Mouse (Mus musculus): ENCODE data around the gene Elmod2. TPM values are rescaled to one million over a fixed set of nuclear protein-coding genes. Genes with fewer than 3 reads are reported as not detected.

The Elmod2 gene
- total and polyA plus RNA-seq, 3 experiments, result 6.6 to 9.8 (median 7.7) TPM

- TF ChIP-seq TBP (conservative IDR thresholded peaks at IDR 0.05; ENCODE audit: low read depth, low read length) (no peak), MYC (IDR thresholded peaks at IDR 0.05; ENCODE audit: low read depth, low read length) (no peak), EP300 (IDR thresholded peaks at IDR 0.05; ENCODE audit: low read length) (no peak), BHLHE40 (IDR thresholded peaks at IDR 0.05; ENCODE audit: low read depth, low read length) (no peak), HCFC1 (IDR thresholded peaks at IDR 0.05; ENCODE audit: low read depth, low read length) (no peak)
- Histone ChIP-seq H3K36me3 (replicated peaks in 1 of 2; ENCODE audit: control insufficient read depth in 1 of 2, insufficient read depth in 1 of 2, low read length in 1 of 2) (no peaks in the 10 kb centered on the region), H3K9ac (ENCODE audit: insufficient read depth, low read depth) (no peak within 1 kb of the TSS), H3K4me2 (ENCODE audit: insufficient read depth, low read depth, poor library complexity, severe bottlenecking) (no peak within 1 kb of the TSS), H3K27ac (ENCODE audit: insufficient read depth, low read depth) (no peak within 1 kb of the TSS), H3K4me1 (ENCODE audit: control insufficient read depth in 1 of 2, insufficient read depth in 2 of 2) (no peaks in the 10 kb centered on the region; a peak in 1 of 4 replicates), H3K79me2 (replicated peaks; ENCODE audit: control insufficient read depth, extremely low read depth, insufficient read depth, poor library complexity, severe bottlenecking) (no peaks in the 10 kb centered on the region), H3K9me3 (replicated peaks; ENCODE audit: low read length) (no peaks in the 10 kb centered on the region), H3K4me3 (replicated peaks in 1 of 3; ENCODE audit: low read depth in 2 of 3, low read length in 2 of 3, poor library complexity in 1 of 3) (no peak within 1 kb of the TSS), H3K27me3 (replicated peaks) (no peaks in the 10 kb centered on the region)
- in situ Hi-C loops (cut with MboI; ENCODE audit: low pct_ligation_motif_present, low pct_unique_long_range_greater_than_20kb, low sequenced_read_pairs), result loop anchor here (10.0 kb wide), 1 partner anchor 253 kb away; no protein-coding TSS in a partner anchor
- dilution Hi-C loops (cut with MboI; ENCODE audit: extremely low pct_ligation_motif_present, extremely low pct_unique_long_range_greater_than_20kb, low sequenced_read_pairs), result no loop called here
- no peak for DNase-seq (ENCODE audit: extremely low read depth)
Observed at GRCm38 (mm10) chr8:83348263-83348662, 16.0 kb upstream of the Elmod2 start, which contains the start of gene Mgat4d. Gene Mgat4d, plus strand, starts transcription at chr8:83348471.

DNA sequence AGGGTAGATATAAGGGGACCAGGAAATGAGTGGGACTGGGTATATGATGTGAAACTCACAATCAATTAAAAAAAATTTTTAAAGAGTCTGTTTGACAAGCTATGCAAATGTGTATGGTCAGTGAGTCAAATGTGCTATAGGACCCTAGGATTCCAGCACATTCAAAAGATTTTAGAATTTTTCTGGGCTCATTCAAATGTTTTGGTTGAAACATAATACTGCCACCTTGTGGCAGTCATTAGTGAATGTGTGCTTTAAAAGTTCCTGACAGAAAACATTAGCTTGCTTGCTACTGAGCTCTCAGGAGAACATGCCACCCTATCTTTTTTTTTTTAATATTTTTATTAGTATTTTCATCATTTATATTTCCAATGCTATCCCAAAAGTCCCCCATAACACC lies 10.4 kb upstream of the Elmod2 start:
- Histone ChIP-seq H3K9me3 (replicated peaks; ENCODE audit: low read length) (no peaks in the 10 kb centered on the region), H3K27me3 (replicated peaks) (no peaks in the 10 kb centered on the region), H3K4me1 (ENCODE audit: control insufficient read depth in 1 of 2, insufficient read depth in 2 of 2) (peaks cover 0 to 5% of the 10 kb centered on the region in 2 experiments; a peak in 1 of 4 replicates), H3K27ac (ENCODE audit: insufficient read depth, low read depth) (no peak overlapping the region), H3K79me2 (replicated peaks; ENCODE audit: control insufficient read depth, extremely low read depth, insufficient read depth, poor library complexity, severe bottlenecking) (no peaks in the 10 kb centered on the region), H3K36me3 (replicated peaks in 1 of 2; ENCODE audit: control insufficient read depth in 1 of 2, insufficient read depth in 1 of 2, low read length in 1 of 2) (no peaks in the 10 kb centered on the region), H3K9ac (ENCODE audit: insufficient read depth, low read depth) (no peak overlapping the region), H3K4me2 (ENCODE audit: insufficient read depth, low read depth, poor library complexity, severe bottlenecking) (no peak overlapping the region), H3K4me3 (replicated peaks in 1 of 3; ENCODE audit: low read depth in 2 of 3, low read length in 2 of 3, poor library complexity in 1 of 3) (no peak overlapping the region)
- dilution Hi-C loops (cut with MboI; ENCODE audit: extremely low pct_ligation_motif_present, extremely low pct_unique_long_range_greater_than_20kb, low sequenced_read_pairs), result no loop called here
- in situ Hi-C loops (cut with MboI; ENCODE audit: low pct_ligation_motif_present, low pct_unique_long_range_greater_than_20kb, low sequenced_read_pairs), result loop anchor here (10.0 kb wide), 1 partner anchor 248 kb away; no protein-coding TSS in a partner anchor
- peak; percentile 49 for DNase-seq (ENCODE audit: extremely low read depth)
- peak in 1 of 2 experiments; percentile 73; a peak in 2 of 4 replicates for TF ChIP-seq CTCF (conservative IDR thresholded peaks at IDR 0.05 in 1 of 2, IDR thresholded peaks at IDR 0.05 in 1 of 2; ENCODE audit: low read depth in 2 of 2, low read length in 2 of 2)
- TF ChIP-seq MAZ (IDR thresholded peaks at IDR 0.05; ENCODE audit: low read depth, low read length), result no peak
- TF ChIP-seq ZKSCAN1 (IDR thresholded peaks at IDR 0.05; ENCODE audit: borderline replicate concordance, low read depth, low read length), result no peak
- TF ChIP-seq UBTF (IDR thresholded peaks at IDR 0.05; ENCODE audit: low read depth, low read length), result no peak
- peak; percentile 75 for TF ChIP-seq SMC3 (IDR thresholded peaks at IDR 0.05; ENCODE audit: low read depth, low read length)
- no peak for TF ChIP-seq MXI1 (IDR thresholded peaks at IDR 0.05; ENCODE audit: low read depth, low read length)
- peak; percentile 67 for TF ChIP-seq RAD21 (IDR thresholded peaks at IDR 0.05; ENCODE audit: low read depth, low read length)
- TF ChIP-seq POLR2AphosphoS2 (IDR thresholded peaks at IDR 0.05; ENCODE audit: low read depth, low read length), result no peak
- no peak for TF ChIP-seq MEF2A (IDR thresholded peaks at IDR 0.05; ENCODE audit: borderline replicate concordance, low read depth, low read length)
- no peak for TF ChIP-seq ZNF384 (IDR thresholded peaks at IDR 0.05; ENCODE audit: low read depth, low read length)
- no peak for TF ChIP-seq ZMIZ1 (IDR thresholded peaks at IDR 0.05; ENCODE audit: low read depth, low read length)
- no peak for TF ChIP-seq ELF1 (IDR thresholded peaks at IDR 0.05; ENCODE audit: low read depth, low read length)
- TF ChIP-seq MYC (IDR thresholded peaks at IDR 0.05; ENCODE audit: low read depth, low read length), result no peak
- no peak for TF ChIP-seq JUND (conservative IDR thresholded peaks at IDR 0.05; ENCODE audit: low read depth, low read length)
- TF ChIP-seq E2F4 (IDR thresholded peaks at IDR 0.05; ENCODE audit: insufficient replicate concordance, low read depth, low read length), result no peak
